Mouse (Mus musculus) kidney, adult 2 months (tissue): Measurements from ENCODE around the gene Preb.

Experiments used
- CTCF ChIP-seq: fragments of 200-500 bp; conservative IDR thresholded peaks from 2 replicates; pipeline ENCODE4 v1.5.1; 2011; ENCODE audit warnings: low read depth, mild to moderate bottlenecking, control low read depth, low read length, moderate library complexity, mixed read lengths; ENCODE audit not compliant: insufficient read depth, insufficient read length
- POLR2A ChIP-seq: fragments of 200-500 bp; IDR thresholded peaks from one replicate; pipeline ENCODE4 v1.6.1; 2011; ENCODE audit warnings: low read depth, low read length, control low read depth

DNA sequence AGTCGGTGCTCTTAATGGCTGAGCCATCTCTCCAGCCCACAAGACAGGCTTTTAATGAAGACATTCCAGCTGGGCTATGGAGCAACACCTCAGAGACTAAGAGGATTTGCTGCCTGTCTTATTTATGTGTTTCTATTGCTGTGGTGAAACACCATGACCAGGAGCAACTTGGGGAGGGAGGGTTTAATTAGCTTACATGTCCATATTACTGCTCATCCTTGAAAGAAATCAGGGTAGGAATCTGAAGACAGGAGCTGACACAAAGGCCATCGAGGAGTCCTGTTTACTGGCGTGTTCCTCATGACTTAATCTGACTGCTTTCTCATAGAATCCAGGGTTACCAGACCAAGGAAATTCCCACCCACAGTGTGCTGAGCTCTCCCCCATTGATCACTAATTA lies 3.8 kb upstream of the Preb start:
- TF ChIP-seq CTCF: no peak
- no peak for TF ChIP-seq POLR2A
